Mouse (Mus musculus) lung, postnatal 0 days (tissue): ENCODE results near the gene Fancd2os.

ENCODE experiments used
- CTCF ChIP-seq: IDR thresholded peaks from 2 replicates; pipeline ENCODE4 v1.5.1; 2016; ENCODE audit warnings: antibody characterized with exemption, mild to moderate bottlenecking
- EP300 ChIP-seq: IDR thresholded peaks from 2 replicates; pipeline ENCODE4 v1.6.1; 2016; ENCODE audit warnings: antibody characterized with exemption, mild to moderate bottlenecking, control low read depth

GRCm38 (mm10) chr6:113564557-113564956 is 36.0 kb downstream of the Fancd2os start:
- TF ChIP-seq CTCF (no peak), EP300 (peak; percentile 29; the same call in 1 of the 2 replicates)
